In genomic region chr14:56811701-56812339, GRCm38 (mm10) we compare ENCODE assay signal across 8 mouse cellular contexts. TPM values are rescaled to one million over a fixed set of nuclear protein-coding genes. Genes with fewer than 3 reads are reported as not detected.
A peak's percentile ranks its signal among the peaks of the same experiment; 100 is the strongest.
DNase-seq lines count a peak whose midpoint lies in the region; ATAC-seq and TF ChIP-seq lines count a peak whose summit lies in the region.
"Not testable (repeated sequence)": the region's sequence is repeated elsewhere in the genome, so short reads cannot be mapped to it uniquely, and the experiment has no call there.

Gene Zmym5, minus strand, starts transcription at chr14:56811716.

- not testable (repeated sequence) for H3K27me3 ChIP-seq in MEL (ENCODE audit: control insufficient read depth in 1 of 2, insufficient read depth in 2 of 2, low read length in 2 of 2); hindbrain, embryonic 10.5 days (ENCODE audit: insufficient read depth, poor library complexity, severe bottlenecking); lung, postnatal 0 days (replicated peaks; ENCODE audit: insufficient read depth, low read length)

- under 1% methylated on average over 47 of the region's 72 CpGs for WGBS in hindbrain, embryonic 10.5 days
- 0% methylated on average over 22 of the region's 72 CpGs for WGBS in lung, postnatal 0 days

- peak within 1 kb of the TSS; percentile 68 to 86 for H3K4me3 ChIP-seq in MEL (ENCODE audit: control insufficient read depth in 1 of 2, insufficient read depth in 1 of 2, low read depth in 2 of 2, low read length in 2 of 2)
- H3K4me3 ChIP-seq in hindbrain, embryonic 10.5 days: peak within 1 kb of the TSS; percentile 76
- peak within 1 kb of the TSS; percentile 69 for H3K4me3 ChIP-seq in lung, postnatal 0 days (ENCODE audit: low read depth, low read length)

- TF ChIP-seq RAD21 in MEL (IDR thresholded peaks at IDR 0.05; ENCODE audit: low read depth, low read length): not testable (repeated sequence)

- TF ChIP-seq CTCF in MEL (IDR thresholded peaks at IDR 0.05 in 2 of 3, conservative IDR thresholded peaks at IDR 0.05 in 1 of 3; ENCODE audit: control insufficient read depth in 1 of 3, insufficient read depth in 1 of 3, low read depth in 2 of 3, low read length in 3 of 3, poor library complexity in 1 of 3, severe bottlenecking in 1 of 3): not testable (repeated sequence)
- peak; percentile 28; the same call in 1 of the 2 replicates for TF ChIP-seq CTCF in lung, postnatal 0 days (IDR thresholded peaks at IDR 0.05)

- H3K79me2 ChIP-seq in MEL (ENCODE audit: control insufficient read depth, insufficient read depth, low read length, poor library complexity): peaks cover 12% of the 10 kb centered on the region

- TF ChIP-seq POLR2A in MEL (IDR thresholded peaks at IDR 0.05; ENCODE audit: control insufficient read depth in 1 of 2, insufficient read depth in 1 of 2, low read depth in 1 of 2, low read length in 2 of 2, poor library complexity in 1 of 2): peak; percentile 29 to 38; a peak in 2 of 4 replicates

- peaks cover 2 to 13% of the 10 kb centered on the region in 2 experiments; a peak in 3 of 4 replicates for H3K36me3 ChIP-seq in MEL (ENCODE audit: control insufficient read depth in 1 of 2, insufficient read depth in 2 of 2, low read length in 2 of 2)
- peaks cover 26% of the 10 kb centered on the region for H3K36me3 ChIP-seq in hindbrain, embryonic 10.5 days
- not testable (repeated sequence) for H3K36me3 ChIP-seq in lung, postnatal 0 days (ENCODE audit: insufficient read depth, low read length)

- not testable (repeated sequence) for TF ChIP-seq EP300 in MEL (IDR thresholded peaks at IDR 0.05; ENCODE audit: low read depth in 1 of 2, low read length in 2 of 2); lung, postnatal 0 days (IDR thresholded peaks at IDR 0.05)

- H3K27ac ChIP-seq in MEL (ENCODE audit: control insufficient read depth, low read depth, low read length): peak within 1 kb of the TSS; percentile 68
- peak within 1 kb of the TSS; percentile 97 for H3K27ac ChIP-seq in hindbrain, embryonic 10.5 days
- peak within 1 kb of the TSS; percentile 94 for H3K27ac ChIP-seq in lung, postnatal 0 days (ENCODE audit: low read length)

- H3K4me2 ChIP-seq in lung, postnatal 0 days (replicated peaks; ENCODE audit: low read depth, low read length): peak within 1 kb of the TSS; percentile 65

- not testable (repeated sequence) for H3K9me3 ChIP-seq in MEL (replicated peaks; ENCODE audit: insufficient read depth, low read length); hindbrain, embryonic 10.5 days; lung, postnatal 0 days (ENCODE audit: low read length)

- peak within 1 kb of the TSS; percentile 82 for H3K9ac ChIP-seq in MEL (ENCODE audit: control insufficient read depth, low read depth, low read length, poor library complexity, severe bottlenecking)
- H3K9ac ChIP-seq in lung, postnatal 0 days (replicated peaks; ENCODE audit: low read depth): peak within 1 kb of the TSS; percentile 80

- peak; percentile 93 for ATAC-seq in frontal cortex, adult (ENCODE audit: low TSS enrichment)
- ATAC-seq in lung, postnatal 0 days: peak; percentile 96

- DNase-seq in MEL (ENCODE audit: low read depth, low spot score): peak; percentile 77
- peak; percentile 92 for DNase-seq in cerebellum, adult 9-10 months
- DNase-seq in hindbrain, embryonic 10.5 days (ENCODE audit: low spot score): peak; percentile 94
- DNase-seq in layer of hippocampus, postnatal 10 days (ENCODE audit: low spot score in 2 of 2): peak; percentile 81 to 88
- DNase-seq in lung, postnatal 0 days (ENCODE audit: low spot score): peak; percentile 86
- peak; percentile 75 for DNase-seq in ovary, postnatal 10 days (ENCODE audit: low spot score)
- peak; percentile 80 to 87 for DNase-seq in thymus, postnatal 10 days (ENCODE audit: low spot score in 2 of 2)

- peaks cover 4 to 21% of the 10 kb centered on the region in 2 experiments for H3K4me1 ChIP-seq in MEL (ENCODE audit: control insufficient read depth in 1 of 2, insufficient read depth in 2 of 2, low read length in 2 of 2)
- peaks cover 22% of the 10 kb centered on the region for H3K4me1 ChIP-seq in hindbrain, embryonic 10.5 days (replicated peaks)
- H3K4me1 ChIP-seq in lung, postnatal 0 days (ENCODE audit: insufficient read depth, low read depth, low read length): not testable (repeated sequence)

TF ChIP-seq in MEL, 35 proteins besides CTCF, POLR2A, EP300 and RAD21:
- TF ChIP-seq NELFE (IDR thresholded peaks at IDR 0.05; ENCODE audit: low read depth, low read length) (peak; percentile 57), MAZ (IDR thresholded peaks at IDR 0.05; ENCODE audit: low read depth, low read length) (0 out of 2 replicates have a peak, but pooled peaks have one; percentile 63), MXI1 (IDR thresholded peaks at IDR 0.05; ENCODE audit: low read depth, low read length) (peak; percentile 38; the same call in 1 of the 2 replicates), HCFC1 (IDR thresholded peaks at IDR 0.05; ENCODE audit: low read depth, low read length) (peak; percentile 37; the same call in 1 of the 2 replicates)

RNA-seq across cellular contexts. Expression of gene Zmym5, which starts in this region (rescaled TPM):
- 6.7 and 7.5 TPM in 2 replicates for total RNA-seq in MEL (2012; rRNA removed)
- 10 to 100 TPM; 13.2 to 36.5 TPM for polyA plus RNA-seq in MEL (2012; ENCODE audit: insufficient read depth in 1 of 2, insufficient read length in 2 of 2, low read depth in 1 of 2, low replicate concordance in 2 of 2, missing spikeins in 1 of 2)
- 17.8 and 23.3 TPM in 2 replicates for polyA plus RNA-seq in hindbrain, embryonic 10.5 days (2016; fragmentation: Nextera tagmentation; extraction: Ambion mirVana)
- 10 to 100 TPM; 28.5 to 32.1 TPM for total RNA-seq in layer of hippocampus, postnatal 10 days (2021)
- polyA plus RNA-seq in lung, postnatal 0 days (2015; fragmentation: Nextera tagmentation; extraction: Ambion mirVana): 25.5 and 28.6 TPM in 2 replicates

Comparison
In these comparisons a context has a peak if more than half of its experiments do, and no peak if none do; other contexts are left out.
1. Peak in every context shown above with its lines: DNase-seq, ATAC-seq, H3K4me3 ChIP-seq and H3K27ac ChIP-seq.